Mouse (Mus musculus) stomach, postnatal 0 days (tissue): ENCODE data around the gene Trp53i11.

Source experiments
- CTCF ChIP-seq: IDR thresholded peaks from 2 replicates; pipeline ENCODE4 v1.5.1; 2016; ENCODE audit warnings: antibody characterized with exemption, low read depth, mild to moderate bottlenecking, moderate library complexity
- EP300 ChIP-seq: optimal IDR thresholded peaks from 2 replicates; pipeline ENCODE3; 2016; ENCODE audit warnings: antibody characterized with exemption

GRCm38 (mm10) chr2:93203682-93204081 lies 16.3 kb downstream of the Trp53i11 start:
- peak; percentile 82 for TF ChIP-seq CTCF
- no peak for TF ChIP-seq EP300
